Comparison of ENCODE assay signal across 8 mouse cellular contexts in genomic region chr13:54792259-54793230, GRCm38 (mm10). TPM values are rescaled to one million over a fixed set of nuclear protein-coding genes. Genes with fewer than 3 reads are reported as not detected.
DNase-seq lines count a peak whose midpoint lies in the region; ATAC-seq and TF ChIP-seq lines count a peak whose summit lies in the region.
"Had no signal": no experiment of that assay in that cellular context is flagged by ENCODE, and none has a peak within 500 bp of the region (broad histone marks: within the 10 kb centered on the region; RNA-seq: fewer than 3 reads in every experiment).

No protein-coding gene starts in this region.

- 17% methylated on average over 21 of the region's 21 CpGs for WGBS in hindbrain, embryonic 11.5 days
- 22% methylated on average over 21 of the region's 21 CpGs for WGBS in hindbrain, embryonic 16.5 days
- WGBS in spleen, adult 2 months, result 37% methylated on average over 21 of the region's 21 CpGs

- H3K9ac ChIP-seq in hindbrain, embryonic 11.5 days (ENCODE audit: low read depth, low read length), result no peak overlapping the region
- H3K9ac ChIP-seq in hindbrain, embryonic 16.5 days (ENCODE audit: low read depth, low read length), result no peak overlapping the region
- H3K9ac ChIP-seq: midbrain, embryonic 12.5 days had no signal

- ATAC-seq in hindbrain, embryonic 11.5 days (ENCODE audit: low FRiP score), result no peak
- no peak for ATAC-seq in hindbrain, embryonic 16.5 days

- no peak overlapping the region for H3K4me2 ChIP-seq in hindbrain, embryonic 11.5 days (replicated peaks; ENCODE audit: low read depth, low read length)
- H3K4me2 ChIP-seq in hindbrain, embryonic 16.5 days (ENCODE audit: low read length), result no peak overlapping the region
- H3K4me2 ChIP-seq: midbrain, embryonic 12.5 days had no signal

- no peaks in the 10 kb centered on the region for H3K36me3 ChIP-seq in hindbrain, embryonic 11.5 days (ENCODE audit: control insufficient read depth, insufficient read depth, low read length)
- H3K36me3 ChIP-seq in hindbrain, embryonic 16.5 days (ENCODE audit: control insufficient read depth, insufficient read depth, low read length), result no peaks in the 10 kb centered on the region
- H3K36me3 ChIP-seq in spleen, adult 2 months (ENCODE audit: control insufficient read depth, insufficient read depth, low read length), result no peaks in the 10 kb centered on the region
- H3K36me3 ChIP-seq: midbrain, embryonic 12.5 days had no signal

- H3K27me3 ChIP-seq in hindbrain, embryonic 11.5 days (ENCODE audit: control insufficient read depth, insufficient read depth, low read length), result peaks cover 20% of the 10 kb centered on the region
- H3K27me3 ChIP-seq in hindbrain, embryonic 16.5 days (replicated peaks; ENCODE audit: control insufficient read depth, insufficient read depth, low read length), result peaks cover 3% of the 10 kb centered on the region; the same call in 1 of the 2 replicates
- H3K27me3 ChIP-seq in spleen, adult 2 months (ENCODE audit: control insufficient read depth, insufficient read depth, low read length), result peaks cover 5% of the 10 kb centered on the region

- no peaks in the 10 kb centered on the region for H3K9me3 ChIP-seq in hindbrain, embryonic 11.5 days (ENCODE audit: control insufficient read depth, low read length)
- H3K9me3 ChIP-seq in hindbrain, embryonic 16.5 days (ENCODE audit: control insufficient read depth, low read length), result no peaks in the 10 kb centered on the region
- H3K9me3 ChIP-seq: midbrain, embryonic 12.5 days had no signal

- H3K4me1 ChIP-seq in hindbrain, embryonic 11.5 days (replicated peaks; ENCODE audit: control insufficient read depth, insufficient read depth, low read length), result peaks cover 6% of the 10 kb centered on the region; the same call in 1 of the 2 replicates
- peaks cover 11% of the 10 kb centered on the region for H3K4me1 ChIP-seq in hindbrain, embryonic 16.5 days (ENCODE audit: control insufficient read depth, insufficient read depth, low read depth, low read length)
- H3K4me1 ChIP-seq in spleen, adult 2 months (ENCODE audit: control insufficient read depth, insufficient read depth, insufficient read length), result peaks cover 6% of the 10 kb centered on the region

- H3K27ac ChIP-seq in hindbrain, embryonic 11.5 days (ENCODE audit: low read depth, low read length), result no peak overlapping the region
- no peak overlapping the region for H3K27ac ChIP-seq in hindbrain, embryonic 16.5 days (ENCODE audit: low read depth, low read length)
- no peak overlapping the region for H3K27ac ChIP-seq in spleen, adult 2 months (ENCODE audit: insufficient read depth, low read length)
- H3K27ac ChIP-seq: midbrain, embryonic 12.5 days had no signal

- TF ChIP-seq CTCF in spleen, adult 2 months (IDR thresholded peaks at IDR 0.05; ENCODE audit: extremely low read depth, insufficient read depth, insufficient read length, insufficient replicate concordance), result 0 out of 2 replicates have a peak, but pooled peaks have one; percentile 7

- no peak for TF ChIP-seq POLR2A in spleen, adult 2 months (IDR thresholded peaks at IDR 0.05; ENCODE audit: low read depth, low read length)

- DNase-seq in hindbrain, embryonic 11.5 days (ENCODE audit: low spot score), result peak; percentile 53
- no peak for DNase-seq in spleen, adult 2 months (ENCODE audit: low read depth in 1 of 2, low spot score in 2 of 2)
- DNase-seq in spleen, postnatal 36 days (ENCODE audit: low spot score in 2 of 2), result no peak
- DNase-seq in cerebellum, postnatal 14 days, result peak; percentile 53 to 83
- DNase-seq in testis, postnatal 14 days (ENCODE audit: low spot score), result peak; percentile 74
- DNase-seq in ovary, postnatal 36 days (ENCODE audit: low spot score), result no peak

- H3K4me3 ChIP-seq in hindbrain, embryonic 11.5 days (ENCODE audit: low read depth, low read length), result no peak overlapping the region
- no peak overlapping the region for H3K4me3 ChIP-seq in hindbrain, embryonic 16.5 days (ENCODE audit: low read length)
- H3K4me3 ChIP-seq in spleen, adult 2 months (ENCODE audit: extremely low read depth, insufficient read depth, insufficient read length), result no peak overlapping the region
- H3K4me3 ChIP-seq: midbrain, embryonic 12.5 days had no signal

RNA-seq across cellular contexts. Expression of gene Tspan17, which starts 3.4 kb away (rescaled TPM):
- 12.0 and 13.2 TPM in 2 replicates for polyA plus RNA-seq in hindbrain, embryonic 11.5 days (2014; fragmentation: Nextera tagmentation; extraction: Ambion mirVana)
- 105 and 131 TPM in 2 replicates for polyA plus RNA-seq in hindbrain, embryonic 16.5 days (2015; fragmentation: Nextera tagmentation; extraction: Ambion mirVana)
- polyA plus RNA-seq in spleen, adult 2 months (2012; rRNA removed), result 5.2 and 6.2 TPM in 2 replicates

RNA-seq across cellular contexts. Expression of gene Eif4e1b, which starts 8.7 kb away (rescaled TPM):
- not detected in 2 replicates for polyA plus RNA-seq in hindbrain, embryonic 11.5 days (2014; fragmentation: Nextera tagmentation; extraction: Ambion mirVana)
- polyA plus RNA-seq in hindbrain, embryonic 16.5 days (2015; fragmentation: Nextera tagmentation; extraction: Ambion mirVana), result not detected in 2 replicates
- not detected in 2 replicates for polyA plus RNA-seq in spleen, adult 2 months (2012; rRNA removed)
- polyA plus RNA-seq: midbrain, embryonic 12.5 days had no signal

RNA-seq across cellular contexts. Expression of gene Sncb, which starts 26.1 kb away (rescaled TPM):
- polyA plus RNA-seq in hindbrain, embryonic 11.5 days (2014; fragmentation: Nextera tagmentation; extraction: Ambion mirVana), result 2.3 and 2.5 TPM in 2 replicates
- polyA plus RNA-seq in hindbrain, embryonic 16.5 days (2015; fragmentation: Nextera tagmentation; extraction: Ambion mirVana), result 130 and 157 TPM in 2 replicates
- 0.16 and 0.22 TPM in 2 replicates for polyA plus RNA-seq in spleen, adult 2 months (2012; rRNA removed)

RNA-seq across cellular contexts. Expression of gene Gprin1, which starts 42.9 kb away (rescaled TPM):
- 7.5 and 11.2 TPM in 2 replicates for polyA plus RNA-seq in hindbrain, embryonic 11.5 days (2014; fragmentation: Nextera tagmentation; extraction: Ambion mirVana)
- polyA plus RNA-seq in hindbrain, embryonic 16.5 days (2015; fragmentation: Nextera tagmentation; extraction: Ambion mirVana), result 4.5 and 5.7 TPM in 2 replicates
- 0.05 and 0.06 TPM in 2 replicates for polyA plus RNA-seq in spleen, adult 2 months (2012; rRNA removed)

Comparison
In these comparisons a context has a peak if more than half of its experiments do, and no peak if none do; other contexts are left out.
1. RNA of gene Sncb, which starts 26.1 kb away (polyA plus RNA-seq): 130 to 157 TPM in hindbrain, embryonic 16.5 days; 2.3 to 2.5 TPM in hindbrain, embryonic 11.5 days and 0.16 to 0.22 TPM in spleen, adult 2 months; every median in the first group is over 10 times any median in the second.
2. DNase-seq: peak in hindbrain, embryonic 11.5 days (single experiment), cerebellum, postnatal 14 days (2 of 2) and testis, postnatal 14 days (single experiment); none in spleen, adult 2 months (0 of 2), spleen, postnatal 36 days (0 of 2) and ovary, postnatal 36 days (single experiment).